Mouse (Mus musculus) liver, embryonic 16.5 days (tissue): Measurements from ENCODE around the gene Tmem127. TPM values are rescaled to one million over a fixed set of nuclear protein-coding genes. Genes with fewer than 3 reads are reported as not detected.

Experiments
- polyA plus RNA-seq: library from polyadenylated mRNA; unstranded; fragments of >200 nt; fragmentation: Nextera tagmentation; extraction: Ambion mirVana; gene quantifications from 2 replicates; pipeline ENCODE4 v1.2.1, GENCODE M21; 2015

The Tmem127 gene
- polyA plus RNA-seq, 1 experiment from 2014 or later = 10.7 TPM

Other genes with a start within 250 kb of the Tmem127 start
- gene Ap4e1, start 239.2 kb upstream of the Tmem127 start, polyA plus RNA-seq = 4.3 and 5.0 TPM in 2 replicates
- gene Blvra, start 177.2 kb upstream of the Tmem127 start, polyA plus RNA-seq = 47.0 and 49.3 TPM in 2 replicates
- 54.8 and 60.1 TPM in 2 replicates for gene Ncaph, start 114.0 kb upstream of the Tmem127 start, polyA plus RNA-seq
- 21.7 and 21.9 TPM in 2 replicates for gene Itpripl1, start 104.5 kb upstream of the Tmem127 start, polyA plus RNA-seq
- gene 1810024B03Rik, start 39.6 kb upstream of the Tmem127 start, polyA plus RNA-seq = 0.68 and 0.70 TPM in 2 replicates
- 23.3 and 28.2 TPM in 2 replicates for gene Snrnp200, start 39.5 kb upstream of the Tmem127 start, polyA plus RNA-seq
- 34.7 and 39.8 TPM in 2 replicates for gene Ciao1, start 92 bp upstream of the Tmem127 start, polyA plus RNA-seq
- 32.7 and 34.9 TPM in 2 replicates for gene Stard7, start 22.3 kb downstream of the Tmem127 start, polyA plus RNA-seq
- 1.8 and 2.2 TPM in 2 replicates for gene Dusp2, start 88.3 kb downstream of the Tmem127 start, polyA plus RNA-seq
- gene Astl, start 90.7 kb downstream of the Tmem127 start, polyA plus RNA-seq = not detected in 2 replicates
- 16.7 and 19.2 TPM in 2 replicates for gene Adra2b, start 115.3 kb downstream of the Tmem127 start, polyA plus RNA-seq
- gene Gpat2, start 177.3 kb downstream of the Tmem127 start, polyA plus RNA-seq = 0.28 and 0.38 TPM in 2 replicates
- 15.6 and 15.8 TPM in 2 replicates for gene Fahd2a, start 196.7 kb downstream of the Tmem127 start, polyA plus RNA-seq